Mouse (Mus musculus) neural tube, embryonic 15.5 days (tissue): ENCODE results near the gene Rapgef4. TPM values are rescaled to one million over a fixed set of nuclear protein-coding genes. Genes with fewer than 3 reads are reported as not detected.

Source experiments
- ATAC-seq: fragments of 200-750 bp; cut with Nextera tagmentation; 2 replicates; pipeline ENCODE4 v1.8.0; 2017; ENCODE audit warnings: mild to moderate bottlenecking, moderate TSS enrichment, moderate library complexity; ENCODE audit not compliant: low FRiP score
- H3K27ac ChIP-seq: fragments of 300-500 bp; sonication (generic); replicated peaks from 2 replicates; pipeline ENCODE4 v1.5.1; 2015; ENCODE audit warnings: mild to moderate bottlenecking, inconsistent platforms
- H3K27me3 ChIP-seq: fragments of 300-500 bp; sonication (generic); replicated peaks from 2 replicates; pipeline ENCODE4 v1.6.1; 2015; ENCODE audit warnings: inconsistent platforms
- H3K36me3 ChIP-seq: fragments of 300-500 bp; sonication (generic); 2 replicates; pipeline ENCODE4 v1.6.1; 2015; ENCODE audit warnings: inconsistent platforms
- H3K4me1 ChIP-seq: fragments of 300-500 bp; sonication (generic); 2 replicates; pipeline ENCODE4 v1.6.1; 2015; ENCODE audit warnings: inconsistent platforms
- H3K4me2 ChIP-seq: fragments of 300-500 bp; sonication (generic); 2 replicates; pipeline ENCODE4 v1.6.1; 2015; ENCODE audit warnings: inconsistent platforms, mild to moderate bottlenecking, moderate library complexity
- H3K4me3 ChIP-seq: fragments of 300-500 bp; sonication (generic); replicated peaks from 2 replicates; pipeline ENCODE4 v1.5.1; 2015; ENCODE audit warnings: mild to moderate bottlenecking, inconsistent platforms
- H3K9ac ChIP-seq: fragments of 300-500 bp; sonication (generic); replicated peaks from 2 replicates; pipeline ENCODE4 v1.6.1; 2015; ENCODE audit warnings: mild to moderate bottlenecking, inconsistent platforms
- H3K9me3 ChIP-seq: fragments of 300-500 bp; sonication (generic); replicated peaks from 2 replicates; pipeline ENCODE4 v1.6.1; 2016; ENCODE audit warnings: inconsistent platforms
- WGBS: fragments of 180-500 bp; shearing (Covaris S2); methylation state at CpG from one replicate; pipeline ENCODE4 v1.1.7; 2015; ENCODE audit warnings: mixed read lengths; 5-methylcytosine and 5-hydroxymethylcytosine counted together
- polyA plus RNA-seq: library from polyadenylated mRNA; unstranded; fragments of >200 nt; fragmentation: Nextera tagmentation; extraction: Ambion mirVana; gene quantifications from 2 replicates; pipeline ENCODE4 v1.2.1, GENCODE M21; 2015

Gene Rapgef4
- polyA plus RNA-seq, 1 experiment from 2014 or later: 45.3 TPM

GRCm38 (mm10) chr2:71986276-71986848 is 5.3 kb downstream of the Rapgef4 start:
- no peak overlapping the region for H3K4me2 ChIP-seq
- H3K9me3 ChIP-seq: no peaks in the 10 kb centered on the region
- WGBS: 62% methylated on average over 12 of the region's 12 CpGs

DNA sequence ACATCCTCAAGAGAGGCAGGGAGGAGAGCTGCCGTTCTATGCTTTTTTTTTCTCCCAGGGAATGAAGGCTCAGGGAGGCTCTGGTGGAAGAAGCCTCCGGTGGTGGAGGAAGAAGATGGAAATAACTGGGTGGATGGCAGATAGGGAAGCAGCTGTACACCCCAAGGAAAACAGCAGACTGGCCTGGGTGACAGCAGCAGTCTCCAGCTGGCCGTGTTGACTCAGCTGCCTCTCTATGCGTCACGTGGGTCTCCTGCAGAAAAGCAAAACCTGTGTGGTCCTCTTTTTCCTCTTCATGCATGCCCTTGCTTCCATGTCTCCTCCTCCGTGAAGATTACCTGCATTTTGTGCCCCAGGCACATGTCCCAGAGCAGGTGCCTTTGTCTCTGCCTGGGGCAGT is 7.5 kb downstream of the Rapgef4 start:
- no peaks in the 10 kb centered on the region for H3K36me3 ChIP-seq
- H3K9me3 ChIP-seq: no peaks in the 10 kb centered on the region
- H3K9ac ChIP-seq: no peak overlapping the region
- H3K4me3 ChIP-seq: no peak overlapping the region
- H3K27ac ChIP-seq: no peak overlapping the region
- peaks cover 11% of the 10 kb centered on the region; the same call in 1 of the 2 replicates for H3K4me1 ChIP-seq
- H3K27me3 ChIP-seq: no peaks in the 10 kb centered on the region
- 59% methylated on average over 6 of the region's 6 CpGs for WGBS
- no peak for ATAC-seq
- H3K4me2 ChIP-seq: no peak overlapping the region

More at GRCm38 (mm10) chr2:71986276-71986848, 5.3 kb downstream of the Rapgef4 start:
- ATAC-seq: no peak
- Histone ChIP-seq H3K36me3 (no peaks in the 10 kb centered on the region), H3K9ac (no peak overlapping the region), H3K27ac (no peak overlapping the region), H3K4me3 (no peak overlapping the region), H3K27me3 (no peaks in the 10 kb centered on the region), H3K4me1 (peaks cover 28% of the 10 kb centered on the region)

DNA sequence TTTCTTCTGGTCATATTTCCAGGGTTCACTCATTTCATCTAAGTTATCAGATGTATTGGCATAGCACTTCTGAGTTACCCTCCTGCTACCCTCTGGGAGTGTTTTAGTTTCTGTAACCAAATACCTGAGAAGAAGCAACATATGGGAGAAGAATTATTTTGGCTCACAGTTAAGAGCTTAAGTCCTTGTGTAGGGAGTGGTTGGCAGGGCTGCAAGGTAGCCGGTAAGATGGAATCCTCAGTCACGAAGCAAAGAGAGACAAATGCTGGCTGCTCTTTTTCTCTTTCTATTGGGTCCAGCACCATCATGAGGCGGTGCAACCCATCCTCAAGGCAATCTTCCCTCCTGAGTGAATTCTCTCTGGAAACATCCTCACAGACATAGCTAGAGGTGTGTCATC is 11.1 kb downstream of the Rapgef4 start:
- H3K4me3 ChIP-seq: no peak overlapping the region
- H3K27ac ChIP-seq: no peak overlapping the region
- H3K9ac ChIP-seq: no peak overlapping the region
- no peak overlapping the region for H3K4me2 ChIP-seq
- no peaks in the 10 kb centered on the region for H3K36me3 ChIP-seq
- 96% methylated on average over 3 of the region's 3 CpGs for WGBS
- no peak for ATAC-seq
- peaks cover 4% of the 10 kb centered on the region; the same call in 1 of the 2 replicates for H3K4me1 ChIP-seq
- no peaks in the 10 kb centered on the region for H3K9me3 ChIP-seq
- no peaks in the 10 kb centered on the region for H3K27me3 ChIP-seq

GRCm38 (mm10) chr2:71993729-71994423 is 12.8 kb downstream of the Rapgef4 start:
- ATAC-seq: no peak
- no peak overlapping the region for H3K27ac ChIP-seq
- no peak overlapping the region for H3K4me2 ChIP-seq
- no peak overlapping the region for H3K9ac ChIP-seq
- WGBS: 77% methylated on average over 5 of the region's 5 CpGs
- no peaks in the 10 kb centered on the region for H3K9me3 ChIP-seq
- H3K36me3 ChIP-seq: no peaks in the 10 kb centered on the region
- H3K27me3 ChIP-seq: no peaks in the 10 kb centered on the region
- H3K4me3 ChIP-seq: no peak overlapping the region
- no peaks in the 10 kb centered on the region for H3K4me1 ChIP-seq

GRCm38 (mm10) chr2:71998531-71998930 is 17.5 kb downstream of the Rapgef4 start:
- Histone ChIP-seq H3K4me2 (no peak overlapping the region), H3K4me3 (no peak overlapping the region), H3K9ac (no peak overlapping the region), H3K36me3 (no peaks in the 10 kb centered on the region), H3K4me1 (no peaks in the 10 kb centered on the region), H3K27me3 (no peaks in the 10 kb centered on the region), H3K9me3 (no peaks in the 10 kb centered on the region), H3K27ac (no peak overlapping the region)
- WGBS: 91% methylated on average over 2 of the region's 2 CpGs
- ATAC-seq: no peak

DNA sequence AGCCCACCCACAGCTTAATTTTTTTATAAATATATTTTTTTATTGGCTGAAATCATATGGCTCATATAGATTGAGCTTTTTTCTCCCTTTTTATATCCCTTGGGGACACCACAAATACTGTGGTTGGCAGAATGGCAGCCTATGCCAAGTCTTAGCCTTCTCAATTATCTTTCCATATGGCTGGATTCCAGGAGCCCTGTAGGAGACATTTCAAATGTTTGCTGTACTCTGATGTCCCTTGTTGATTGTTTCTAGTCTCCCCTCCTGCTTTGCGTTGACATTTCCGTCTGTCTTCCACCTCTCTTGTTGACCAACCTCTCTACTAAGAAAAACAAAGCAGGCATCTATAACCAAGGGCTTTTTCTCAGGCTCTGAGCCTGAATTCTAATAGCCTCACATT is 19.1 kb downstream of the Rapgef4 start:
- no peak overlapping the region for H3K9ac ChIP-seq
- ATAC-seq: no peak
- WGBS: 48% methylated on average over 2 of the region's 2 CpGs
- no peaks in the 10 kb centered on the region for H3K27me3 ChIP-seq
- H3K36me3 ChIP-seq: no peaks in the 10 kb centered on the region
- no peaks in the 10 kb centered on the region for H3K9me3 ChIP-seq
- H3K4me2 ChIP-seq: no peak overlapping the region
- no peaks in the 10 kb centered on the region for H3K4me1 ChIP-seq
- no peak overlapping the region for H3K27ac ChIP-seq
- no peak overlapping the region for H3K4me3 ChIP-seq

- 81% methylated on average over 5 of the region's 5 CpGs for WGBS
- H3K36me3 ChIP-seq: no peaks in the 10 kb centered on the region
- H3K9ac ChIP-seq: no peak overlapping the region
- H3K9me3 ChIP-seq: no peaks in the 10 kb centered on the region
- H3K4me1 ChIP-seq: no peaks in the 10 kb centered on the region
- no peak for ATAC-seq
- H3K4me2 ChIP-seq: no peak overlapping the region
- H3K27ac ChIP-seq: no peak overlapping the region
- no peaks in the 10 kb centered on the region for H3K27me3 ChIP-seq
- H3K4me3 ChIP-seq: no peak overlapping the region
Measured at GRCm38 (mm10) chr2:72002843-72003370, 21.9 kb downstream of the Rapgef4 start.

DNA sequence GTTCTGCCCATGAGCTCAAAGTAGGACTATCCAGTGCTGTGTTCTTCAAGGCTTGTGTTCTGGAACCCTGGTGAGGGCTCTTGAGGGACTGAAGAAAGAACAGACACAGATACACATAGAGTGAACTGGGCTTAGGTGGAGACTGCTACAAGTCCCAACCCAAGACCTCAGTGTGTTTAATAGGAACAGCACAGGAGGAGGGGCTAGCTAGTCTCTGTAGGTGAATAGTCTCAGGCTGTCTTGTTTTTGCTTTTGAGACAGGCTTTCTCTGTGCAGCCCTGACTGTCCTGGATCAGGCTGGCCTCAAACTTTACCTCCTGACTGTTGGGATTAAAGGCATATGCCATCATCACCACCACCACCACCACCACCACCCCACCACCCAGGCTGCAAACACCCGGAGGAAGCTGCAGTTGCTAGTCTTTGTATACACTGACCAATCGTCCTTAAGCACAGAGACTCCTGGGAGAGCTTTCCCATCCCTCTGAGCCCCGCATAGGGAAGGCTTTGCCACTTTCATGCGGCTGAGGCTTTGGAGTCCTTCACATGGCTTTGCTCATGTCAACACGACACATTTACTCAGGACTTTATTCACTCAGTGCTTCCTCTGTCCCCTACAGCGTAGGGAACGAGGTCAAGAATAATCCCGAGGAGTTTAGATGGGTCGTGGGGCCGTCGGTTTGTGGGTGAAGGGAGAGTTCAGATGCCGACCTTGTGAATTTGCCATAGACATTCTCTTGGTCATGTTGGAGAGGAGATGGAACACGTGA is 22.9 kb downstream of the Rapgef4 start:
- H3K4me2 ChIP-seq: no peak overlapping the region
- ATAC-seq: no peak
- WGBS: 92% methylated on average over 13 of the region's 13 CpGs
- no peaks in the 10 kb centered on the region for H3K4me1 ChIP-seq
- H3K27me3 ChIP-seq: no peaks in the 10 kb centered on the region
- H3K9me3 ChIP-seq: no peaks in the 10 kb centered on the region
- no peaks in the 10 kb centered on the region for H3K36me3 ChIP-seq
- no peak overlapping the region for H3K4me3 ChIP-seq
- H3K9ac ChIP-seq: no peak overlapping the region
- H3K27ac ChIP-seq: no peak overlapping the region

DNA sequence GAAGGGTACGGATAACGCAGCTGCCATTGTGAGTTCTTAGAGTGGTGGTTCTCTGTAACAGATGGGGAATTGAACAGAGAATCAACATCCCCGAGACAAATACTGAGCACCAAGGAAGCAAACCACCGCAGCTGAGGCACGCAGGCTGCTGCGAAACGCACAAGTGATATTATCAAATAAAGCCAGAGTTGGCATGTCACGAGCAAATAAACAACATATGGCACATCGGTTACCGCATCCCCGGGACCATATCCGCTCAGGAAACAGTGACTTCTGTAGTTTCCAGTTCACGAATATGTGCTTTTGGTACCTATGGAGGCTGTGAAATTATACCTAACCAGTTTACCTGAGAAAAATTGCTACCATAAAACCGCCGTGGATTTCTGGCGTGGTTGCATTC is 24.0 kb downstream of the Rapgef4 start:
- Histone ChIP-seq H3K4me3 (no peak overlapping the region), H3K27ac (no peak overlapping the region), H3K4me2 (no peak overlapping the region), H3K36me3 (no peaks in the 10 kb centered on the region), H3K4me1 (0 out of 2 replicates have a peak, but pooled peaks cover 2% of the 10 kb centered on the region), H3K27me3 (no peaks in the 10 kb centered on the region), H3K9ac (no peak overlapping the region), H3K9me3 (no peaks in the 10 kb centered on the region)
- ATAC-seq: no peak
- 86% methylated on average over 16 of the region's 16 CpGs for WGBS

DNA sequence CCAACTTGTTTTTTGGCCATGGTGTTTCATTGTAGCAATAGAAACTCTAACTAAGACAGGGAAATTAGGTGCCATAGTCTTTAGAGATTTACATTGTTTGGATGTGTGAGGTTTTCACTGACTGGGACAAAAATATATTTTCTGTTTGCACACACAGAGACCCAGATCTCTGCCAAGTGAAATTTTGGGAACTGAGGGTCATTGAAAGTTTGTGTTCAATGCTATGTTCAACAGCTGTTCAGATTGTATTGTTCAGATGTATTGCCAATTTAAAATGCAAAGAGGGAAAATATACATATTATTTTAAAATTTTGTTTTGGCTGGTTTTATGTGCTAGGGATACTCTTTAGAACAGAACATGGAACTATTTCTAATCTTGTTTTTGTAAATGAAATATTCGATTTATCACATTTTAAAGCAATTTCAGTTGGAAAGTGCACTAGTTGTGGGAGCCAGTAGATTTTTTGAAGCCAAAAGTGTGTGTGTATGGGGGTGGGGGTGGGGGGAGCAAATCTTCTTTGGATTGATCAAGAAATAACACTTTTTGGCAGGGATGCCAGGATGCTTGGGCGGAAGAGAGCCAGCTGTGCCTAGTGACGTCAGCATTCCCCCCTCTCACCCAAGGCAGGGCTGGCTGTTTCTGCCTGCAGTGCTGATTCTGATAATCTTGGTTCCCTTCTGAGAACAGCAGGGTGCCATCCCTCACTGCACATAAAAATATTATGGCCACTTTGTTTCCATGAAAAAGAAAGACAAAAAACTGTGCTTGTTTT is 28.6 kb downstream of the Rapgef4 start:
- H3K4me3 ChIP-seq: no peak overlapping the region
- H3K27me3 ChIP-seq: no peaks in the 10 kb centered on the region
- no peak overlapping the region for H3K9ac ChIP-seq
- H3K4me2 ChIP-seq: no peak overlapping the region
- no peak overlapping the region for H3K27ac ChIP-seq
- ATAC-seq: no peak
- H3K9me3 ChIP-seq: no peaks in the 10 kb centered on the region
- H3K4me1 ChIP-seq: 0 out of 2 replicates have a peak, but pooled peaks cover 2% of the 10 kb centered on the region
- no peaks in the 10 kb centered on the region for H3K36me3 ChIP-seq
- 66% methylated on average over 3 of the region's 3 CpGs for WGBS

DNA sequence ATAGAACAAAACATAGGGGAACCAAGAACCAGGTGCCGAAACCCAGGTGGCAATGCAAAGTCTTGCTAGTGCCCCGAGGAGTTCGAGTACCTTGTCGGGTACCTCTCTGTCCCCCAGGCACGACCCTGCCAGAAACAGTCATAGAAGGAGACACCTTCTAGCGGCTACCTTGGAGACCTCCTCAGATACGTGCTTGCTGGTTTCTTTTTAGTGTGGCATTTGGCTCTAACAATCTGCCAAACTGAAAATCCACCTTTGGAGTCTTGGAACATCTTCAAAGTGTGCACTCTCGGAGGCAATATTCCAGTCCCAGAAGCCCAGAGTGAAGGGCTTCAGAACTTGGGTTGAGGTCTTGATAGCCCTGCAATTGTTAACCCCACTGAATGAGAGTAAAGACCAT is 34.3 kb downstream of the Rapgef4 start:
- Histone ChIP-seq H3K4me1 (no peaks in the 10 kb centered on the region), H3K4me3 (no peak overlapping the region), H3K9ac (no peak overlapping the region), H3K36me3 (no peaks in the 10 kb centered on the region), H3K27me3 (no peaks in the 10 kb centered on the region), H3K4me2 (no peak overlapping the region), H3K27ac (no peak overlapping the region), H3K9me3 (no peaks in the 10 kb centered on the region)
- 86% methylated on average over 8 of the region's 8 CpGs for WGBS
- ATAC-seq: no peak
